Mouse (Mus musculus) forebrain, postnatal 0 days (tissue): ENCODE data around the gene Aga. TPM values are rescaled to one million over a fixed set of nuclear protein-coding genes. Genes with fewer than 3 reads are reported as not detected.
"Not testable (repeated sequence)": the region's sequence is repeated elsewhere in the genome, so short reads cannot be mapped to it uniquely, and the experiment has no call there.

Source experiments
- ATAC-seq: fragments of 200-750 bp; cut with Nextera tagmentation; 2 replicates; pipeline ENCODE4 v1.8.0; 2017; ENCODE audit warnings: mild to moderate bottlenecking, moderate library complexity
- DNase-seq: peaks from one replicate; pipeline ENCODE4 v3.0.0-alpha.2; 2015
- H3K27ac ChIP-seq: fragments of 300-500 bp; sonication (generic); 2 replicates; pipeline ENCODE4 v1.5.1; 2014; ENCODE audit warnings: low read depth, mild to moderate bottlenecking, antibody characterized with exemption, low read length, moderate library complexity, mixed read lengths
- H3K27me3 ChIP-seq: fragments of 300-500 bp; sonication (generic); 2 replicates; pipeline ENCODE4 v1.6.1; 2014; ENCODE audit warnings: mild to moderate bottlenecking, low read length, mixed read lengths; ENCODE audit not compliant: insufficient read depth
- H3K36me3 ChIP-seq: fragments of 300-500 bp; sonication (generic); 2 replicates; pipeline ENCODE4 v1.6.1; 2014; ENCODE audit warnings: mild to moderate bottlenecking, moderate library complexity; ENCODE audit not compliant: insufficient read depth
- H3K4me1 ChIP-seq: fragments of 300-500 bp; sonication (generic); 2 replicates; pipeline ENCODE4 v1.6.1; 2014; ENCODE audit warnings: antibody characterized with exemption; ENCODE audit not compliant: insufficient read depth
- H3K4me2 ChIP-seq: fragments of 300-500 bp; sonication (generic); 2 replicates; pipeline ENCODE4 v1.6.1; 2014; ENCODE audit warnings: low read depth, mild to moderate bottlenecking, moderate library complexity
- H3K4me3 ChIP-seq: fragments of 300-500 bp; sonication (generic); 2 replicates; pipeline ENCODE4 v1.5.1; 2014; ENCODE audit warnings: low read depth, low read length, mixed read lengths
- H3K9ac ChIP-seq: fragments of 300-500 bp; sonication (generic); 2 replicates; pipeline ENCODE4 v1.6.1; 2014; ENCODE audit warnings: mild to moderate bottlenecking
- H3K9me3 ChIP-seq: fragments of 300-500 bp; sonication (generic); 2 replicates; pipeline ENCODE4 v1.6.1; 2016; ENCODE audit warnings: low read length
- CTCF ChIP-seq: sonication (generic); IDR thresholded peaks from 2 replicates; pipeline ENCODE4 v1.5.1; 2016; ENCODE audit warnings: antibody characterized with exemption, control low read depth, low read depth
- WGBS: fragments of 180-500 bp; shearing (Covaris S2); extraction: QIAGEN DNeasy Blood & Tissue Kit; methylation state at CpG from one replicate; pipeline ENCODE4 v1.1.7; 2014; 5-methylcytosine and 5-hydroxymethylcytosine counted together
- polyA plus RNA-seq: library from polyadenylated mRNA; unstranded; fragments of >200 nt; fragmentation: Nextera tagmentation; extraction: Ambion mirVana; gene quantifications from 2 replicates; pipeline ENCODE4 v1.2.1, GENCODE M21; 2015
- total RNA-seq: library from RNA; depleted of rRNA; stranded (reverse); fragments of >200 nt; gene quantifications from 2 replicates; pipeline ENCODE4 v1.2.3, GENCODE M21; 2014; rRNA removed

The Aga gene
- 9.7 and 13.4 TPM in 2 replicates for total RNA-seq
- 15.0 and 15.6 TPM in 2 replicates for polyA plus RNA-seq

DNA sequence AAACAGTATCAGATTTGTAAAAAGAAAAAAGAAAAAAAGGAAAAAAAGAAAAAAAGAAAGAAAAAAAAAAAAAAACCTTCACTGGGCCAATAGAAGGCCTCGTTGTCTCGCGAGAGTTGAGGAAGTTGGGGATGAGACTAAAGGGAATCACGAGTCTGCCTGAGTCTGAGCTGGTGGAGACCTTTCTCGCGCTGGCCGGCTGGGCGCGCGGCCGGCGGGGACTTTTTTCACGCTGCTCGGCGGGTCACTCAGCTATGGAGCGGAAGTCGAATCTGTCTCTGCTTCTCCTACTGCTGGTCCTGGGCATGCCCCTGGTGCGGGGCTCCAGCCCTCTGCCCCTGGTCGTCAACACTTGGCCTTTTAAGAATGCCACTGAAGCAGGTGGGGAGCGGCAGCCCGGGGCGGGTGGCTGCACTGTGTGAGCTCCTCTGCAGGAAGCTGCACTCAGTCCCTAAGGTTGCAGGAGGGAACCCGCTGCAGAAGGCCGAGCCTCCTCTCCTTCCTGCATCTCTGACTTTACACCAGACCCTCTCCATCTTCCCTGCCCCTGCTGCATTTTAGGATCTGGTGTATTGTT, at the start of gene Aga:
Gene Aga, plus strand, starts transcription at position 177 of the 577 bp plus-strand sequence.
- TF ChIP-seq CTCF: no peak
- H3K27me3 ChIP-seq: no peaks in the 10 kb centered on the region
- H3K9me3 ChIP-seq: no peaks in the 10 kb centered on the region
- ATAC-seq (peak; percentile 99), DNase-seq (peak; percentile 86)
- H3K27ac ChIP-seq: peak within 1 kb of the TSS; percentile 51
- H3K4me1 ChIP-seq: no peaks in the 10 kb centered on the region
- 4% methylated on average over 24 of the region's 24 CpGs for WGBS
- H3K4me3 ChIP-seq: peak within 1 kb of the TSS; percentile 44
- H3K36me3 ChIP-seq: no peaks in the 10 kb centered on the region
- peak within 1 kb of the TSS; percentile 65 for H3K4me2 ChIP-seq
- peak within 1 kb of the TSS; percentile 74 for H3K9ac ChIP-seq

DNA sequence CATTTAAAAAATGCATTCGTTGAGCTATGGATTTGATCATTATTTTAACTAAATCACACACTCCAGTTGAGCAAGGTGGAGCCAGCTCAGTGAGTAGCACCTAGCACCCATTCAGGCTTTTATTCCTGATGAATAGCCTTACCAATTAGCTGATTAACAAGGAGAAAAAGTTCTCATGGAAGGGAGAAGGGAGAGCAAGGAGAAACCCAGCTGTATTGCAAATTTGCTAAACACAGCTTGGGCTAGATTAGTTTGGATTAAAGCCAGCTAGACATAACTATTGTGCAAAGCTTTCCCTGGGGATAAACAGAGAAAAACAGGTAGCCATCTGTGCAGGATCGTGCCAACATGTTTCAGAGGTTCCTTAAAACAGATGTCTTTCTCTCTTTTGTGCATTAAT, 22.5 kb upstream of the Aga start:
- 14% methylated on average over 2 of the region's 2 CpGs for WGBS
- Histone ChIP-seq H3K27me3 (no peaks in the 10 kb centered on the region), H3K27ac (no peak overlapping the region), H3K36me3 (no peaks in the 10 kb centered on the region), H3K4me3 (no peak overlapping the region), H3K4me1 (no peaks in the 10 kb centered on the region), H3K4me2 (no peak overlapping the region), H3K9me3 (no peaks in the 10 kb centered on the region), H3K9ac (no peak overlapping the region)
- no peak for TF ChIP-seq CTCF
- no peak for DNase-seq
- ATAC-seq: no peak

DNA sequence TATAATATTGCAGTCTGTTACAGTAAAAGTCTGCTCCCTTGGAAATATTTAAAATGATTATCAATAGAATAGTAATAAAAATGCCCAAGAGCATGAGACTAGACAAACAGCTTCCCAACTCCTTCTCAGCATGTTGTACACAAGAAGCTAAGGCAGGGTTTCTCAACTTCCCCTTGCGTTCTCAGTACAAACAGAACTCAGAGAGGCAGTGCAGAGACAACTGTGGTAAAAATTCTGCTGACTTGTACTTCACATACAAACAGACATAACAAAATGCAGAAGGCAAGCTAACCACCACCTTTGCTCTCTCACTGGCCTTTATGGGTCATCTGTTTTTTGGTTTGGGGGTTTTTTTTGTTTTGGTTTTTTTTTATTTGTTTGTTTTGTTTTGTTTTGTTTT, 15.3 kb upstream of the Aga start:
- no peak for DNase-seq

GRCm38 (mm10) chr8:53496885-53497326, 14.6 kb upstream of the Aga start:
- TF ChIP-seq CTCF: no peak
- no peaks in the 10 kb centered on the region for H3K4me1 ChIP-seq
- DNase-seq: no peak
- H3K27me3 ChIP-seq: no peaks in the 10 kb centered on the region
- no peaks in the 10 kb centered on the region for H3K9me3 ChIP-seq
- no peak overlapping the region for H3K27ac ChIP-seq
- ATAC-seq: no peak
- no peak overlapping the region for H3K4me3 ChIP-seq
- no peak overlapping the region for H3K4me2 ChIP-seq
- H3K36me3 ChIP-seq: no peaks in the 10 kb centered on the region
- H3K9ac ChIP-seq: no peak overlapping the region
- 66% methylated on average over 3 of the region's 3 CpGs for WGBS

More for the DNA sequence above, 15.3 kb upstream of the Aga start:
- Histone ChIP-seq H3K4me2 (no peak overlapping the region), H3K27me3 (no peaks in the 10 kb centered on the region), H3K27ac (no peak overlapping the region), H3K4me1 (no peaks in the 10 kb centered on the region), H3K4me3 (no peak overlapping the region), H3K9me3 (no peaks in the 10 kb centered on the region), H3K9ac (no peak overlapping the region), H3K36me3 (no peaks in the 10 kb centered on the region)
- 87% methylated on average over 1 of the region's 1 CpGs for WGBS
- TF ChIP-seq CTCF: no peak
- ATAC-seq: no peak

- H3K4me2 ChIP-seq, ATAC-seq, H3K4me1 ChIP-seq, H3K27ac ChIP-seq, DNase-seq, H3K36me3 ChIP-seq, H3K27me3 ChIP-seq, H3K9ac ChIP-seq, H3K4me3 ChIP-seq, H3K9me3 ChIP-seq: not testable (repeated sequence)
- 19% methylated on average over 3 of the region's 3 CpGs for WGBS
These were observed 26.5 kb downstream of the Aga start for GRCm38 (mm10) chr8:53538049-53538448.

GRCm38 (mm10) chr8:53539585-53539984, 28.1 kb downstream of the Aga start:
- DNase-seq: no peak
- no peak overlapping the region for H3K27ac ChIP-seq
- no peaks in the 10 kb centered on the region for H3K27me3 ChIP-seq
- TF ChIP-seq CTCF: no peak
- ATAC-seq: no peak
- H3K4me1 ChIP-seq: no peaks in the 10 kb centered on the region
- H3K9me3 ChIP-seq: no peaks in the 10 kb centered on the region
- WGBS: 23% methylated on average over 2 of the region's 2 CpGs
- H3K36me3 ChIP-seq: no peaks in the 10 kb centered on the region
- no peak overlapping the region for H3K9ac ChIP-seq
- no peak overlapping the region for H3K4me2 ChIP-seq
- H3K4me3 ChIP-seq: no peak overlapping the region

- H3K36me3 ChIP-seq: no peaks in the 10 kb centered on the region
- H3K27me3 ChIP-seq: no peaks in the 10 kb centered on the region
- no peak overlapping the region for H3K4me3 ChIP-seq
- no peaks in the 10 kb centered on the region for H3K4me1 ChIP-seq
- H3K9ac ChIP-seq: no peak overlapping the region
- DNase-seq (no peak), ATAC-seq (no peak)
- H3K27ac ChIP-seq: no peak overlapping the region
- WGBS: 69% methylated on average over 10 of the region's 10 CpGs
- no peak for TF ChIP-seq CTCF
- no peaks in the 10 kb centered on the region for H3K9me3 ChIP-seq
- no peak overlapping the region for H3K4me2 ChIP-seq
These were observed 51.0 kb downstream of the Aga start for GRCm38 (mm10) chr8:53562441-53563040.
